Mouse (Mus musculus) MEL (cell line): Measurements from ENCODE around the gene 5730480H06Rik.

Source experiments
- CTCF ChIP-seq, 3 experiments: IDR thresholded peaks in 2 of 3; conservative IDR thresholded peaks in 1 of 3; 2 replicates each; pipeline ENCODE4 v1.5.1; 2011 to 2012; ENCODE audit warnings: low read length in 3 of 3, low read depth in 2 of 3, mild to moderate bottlenecking in 2 of 3, improper control_type of control experiment in 1 of 3, inconsistent platforms in 1 of 3, mixed read lengths in 1 of 3, moderate library complexity in 1 of 3; ENCODE audit not compliant: control insufficient read depth in 1 of 3, insufficient read depth in 1 of 3, poor library complexity in 1 of 3, severe bottlenecking in 1 of 3
- ELF1 ChIP-seq: IDR thresholded peaks from 2 replicates; pipeline ENCODE4 v1.6.1; 2014; ENCODE audit warnings: low read depth, mild to moderate bottlenecking, inconsistent platforms, low read length, improper control_type of control experiment, moderate library complexity
- GATA1 ChIP-seq: IDR thresholded peaks from 2 replicates; pipeline ENCODE4 v1.6.1; 2011; ENCODE audit warnings: low read depth, low read length, improper control_type of control experiment
- MXI1 ChIP-seq: IDR thresholded peaks from 2 replicates; pipeline ENCODE4 v1.6.1; 2011; ENCODE audit warnings: mild to moderate bottlenecking, low read depth, low read length, improper control_type of control experiment
- POLR2A ChIP-seq, 2 experiments: IDR thresholded peaks; 2 replicates each; pipeline ENCODE4 v1.6.1; 2011 to 2012; ENCODE audit warnings: low read length in 2 of 2, mild to moderate bottlenecking in 2 of 2, control low read depth in 1 of 2, improper control_type of control experiment in 1 of 2, low read depth in 1 of 2, moderate library complexity in 1 of 2; ENCODE audit not compliant: control insufficient read depth in 1 of 2, insufficient read depth in 1 of 2, poor library complexity in 1 of 2
- TAL1 ChIP-seq: IDR thresholded peaks from 2 replicates; pipeline ENCODE4 v1.6.1; 2012; ENCODE audit warnings: mild to moderate bottlenecking, inconsistent platforms, low read length, moderate library complexity, mixed read lengths

- TF ChIP-seq TAL1 (no peak), CTCF (IDR thresholded peaks at IDR 0.05 in 2 of 3, conservative IDR thresholded peaks at IDR 0.05 in 1 of 3; ENCODE audit: control insufficient read depth in 1 of 3, insufficient read depth in 1 of 3, low read depth in 2 of 3, low read length in 3 of 3, poor library complexity in 1 of 3, severe bottlenecking in 1 of 3) (no peak), POLR2A (IDR thresholded peaks at IDR 0.05; ENCODE audit: control insufficient read depth in 1 of 2, insufficient read depth in 1 of 2, low read depth in 1 of 2, low read length in 2 of 2, poor library complexity in 1 of 2) (no peak), ELF1 (no peak), MXI1 (no peak), GATA1 (no peak)
These were observed 12.6 kb upstream of the 5730480H06Rik start for GRCm38 (mm10) chr5:48315057-48315602.
